ENCODE assay signal across 9 mouse cellular contexts in genomic region chr5:76928124-76928832, GRCm38 (mm10). TPM values are rescaled to one million over a fixed set of nuclear protein-coding genes. Genes with fewer than 3 reads are reported as not detected.
DNase-seq lines count a peak whose midpoint lies in the region; ATAC-seq and TF ChIP-seq lines count a peak whose summit lies in the region.
"Had no signal": no experiment of that assay in that cellular context is flagged by ENCODE, and none has a peak within 500 bp of the region (broad histone marks: within the 10 kb centered on the region; RNA-seq: fewer than 3 reads in every experiment).

No protein-coding gene starts in this region.

- peak; percentile 92 for ATAC-seq in embryonic facial prominence, embryonic 14.5 days (ENCODE audit: low read depth)
- ATAC-seq in stomach, postnatal 0 days (ENCODE audit: low FRiP score, low TSS enrichment) = peak; percentile 72
- ATAC-seq in inflammation-experienced regulatory T-cells, adult 6 months = no peak

- no peaks in the 10 kb centered on the region for H3K27me3 ChIP-seq in embryonic facial prominence, embryonic 14.5 days (replicated peaks; ENCODE audit: control insufficient read depth, insufficient read depth, low read length)
- no peaks in the 10 kb centered on the region for H3K27me3 ChIP-seq in stomach, postnatal 0 days (ENCODE audit: control insufficient read depth, insufficient read depth, low read length)

- no peak for TF ChIP-seq CTCF in stomach, postnatal 0 days (IDR thresholded peaks at IDR 0.05; ENCODE audit: low read depth)

- peak overlapping the region; percentile 45 for H3K4me2 ChIP-seq in embryonic facial prominence, embryonic 14.5 days (ENCODE audit: low read depth, low read length)
- H3K4me2 ChIP-seq in stomach, postnatal 0 days (replicated peaks; ENCODE audit: low read depth) = 0 out of 2 replicates have a peak overlapping the region, but pooled peaks have one; percentile 1

- H3K4me1 ChIP-seq in embryonic facial prominence, embryonic 14.5 days (ENCODE audit: control insufficient read depth, insufficient read depth, low read length) = peaks cover 10% of the 10 kb centered on the region
- no peaks in the 10 kb centered on the region for H3K4me1 ChIP-seq in stomach, postnatal 0 days (replicated peaks; ENCODE audit: control insufficient read depth, insufficient read depth)

- peaks cover 23% of the 10 kb centered on the region for H3K36me3 ChIP-seq in embryonic facial prominence, embryonic 14.5 days (ENCODE audit: control insufficient read depth, insufficient read depth, low read length)
- peaks cover 11% of the 10 kb centered on the region; the same call in 1 of the 2 replicates for H3K36me3 ChIP-seq in stomach, postnatal 0 days (ENCODE audit: control insufficient read depth, insufficient read depth, low read length)

- H3K9ac ChIP-seq in embryonic facial prominence, embryonic 14.5 days (ENCODE audit: low read depth, low read length) = 0 out of 2 replicates have a peak overlapping the region, but pooled peaks have one; percentile 23
- no peak overlapping the region for H3K9ac ChIP-seq in stomach, postnatal 0 days (ENCODE audit: low read length)

- H3K9me3 ChIP-seq in embryonic facial prominence, embryonic 14.5 days (ENCODE audit: control insufficient read depth, low read length) = no peaks in the 10 kb centered on the region
- H3K9me3 ChIP-seq in stomach, postnatal 0 days (ENCODE audit: control insufficient read depth, low read length) = no peaks in the 10 kb centered on the region
- H3K9me3 ChIP-seq: G1E had no signal

- peak overlapping the region; percentile 24 for H3K4me3 ChIP-seq in embryonic facial prominence, embryonic 14.5 days (ENCODE audit: low read depth, low read length)
- 0 out of 2 replicates have a peak overlapping the region, but pooled peaks have one; percentile 3 for H3K4me3 ChIP-seq in stomach, postnatal 0 days (ENCODE audit: low read depth, low read length)

- TF ChIP-seq EP300 in stomach, postnatal 0 days (optimal IDR thresholded peaks at IDR 0.05) = no peak

- peak overlapping the region; percentile 92 for H3K27ac ChIP-seq in embryonic facial prominence, embryonic 14.5 days (replicated peaks; ENCODE audit: low read depth, low read length)
- H3K27ac ChIP-seq in stomach, postnatal 0 days (replicated peaks) = peak overlapping the region; percentile 63; the same call in 1 of the 2 replicates

- peak; percentile 14 for DNase-seq in gastrocnemius, postnatal 25 days
- DNase-seq in gastrocnemius, postnatal 4 days (ENCODE audit: low spot score in 2 of 2) = no peak
- peak; percentile 88 for DNase-seq in MN1 (ENCODE audit: low spot score)
- DNase-seq in embryonic facial prominence, embryonic 14.5 days (ENCODE audit: low spot score) = peak; percentile 92
- DNase-seq in kidney, postnatal 36 days = peak; percentile 38 to 86
- DNase-seq in stomach, postnatal 0 days (ENCODE audit: low spot score) = no peak
- no peak for DNase-seq in urinary bladder, postnatal 36 days (ENCODE audit: low spot score in 2 of 2)

- 53% methylated on average over 16 of the region's 16 CpGs for WGBS in embryonic facial prominence, embryonic 14.5 days
- 66% methylated on average over 16 of the region's 16 CpGs for WGBS in stomach, postnatal 0 days

RNA-seq across cellular contexts. Expression of gene Paics, which starts 22.8 kb away (rescaled TPM):
- total RNA-seq in gastrocnemius, postnatal 25 days (2021) = 100 to 1,000 TPM; 110 to 117 TPM
- 100 to 1,000 TPM; 150 to 154 TPM for total RNA-seq in gastrocnemius, postnatal 4 days (2021)
- 228 and 252 TPM in 2 replicates for polyA plus RNA-seq in embryonic facial prominence, embryonic 14.5 days (2014; fragmentation: Nextera tagmentation; extraction: Ambion mirVana)
- polyA plus RNA-seq in stomach, postnatal 0 days (2015; fragmentation: Nextera tagmentation; extraction: Ambion mirVana) = 91.7 and 94.4 TPM in 2 replicates
- polyA plus RNA-seq in inflammation-experienced regulatory T-cells, adult 6 months (2017; shearing (Covaris generic)) = 100 to 1,000 TPM; 164 to 233 (median 183) TPM

RNA-seq across cellular contexts. Expression of gene Aasdh, which starts 23.0 kb away (rescaled TPM):
- total RNA-seq in gastrocnemius, postnatal 25 days (2021) = 1 to 10 TPM; 7.3 to 7.8 TPM
- total RNA-seq in gastrocnemius, postnatal 4 days (2021) = 10 to 100 TPM; 12.4 to 16.0 TPM
- 12.5 and 13.1 TPM in 2 replicates for polyA plus RNA-seq in embryonic facial prominence, embryonic 14.5 days (2014; fragmentation: Nextera tagmentation; extraction: Ambion mirVana)
- 7.0 and 7.4 TPM in 2 replicates for polyA plus RNA-seq in stomach, postnatal 0 days (2015; fragmentation: Nextera tagmentation; extraction: Ambion mirVana)
- polyA plus RNA-seq in inflammation-experienced regulatory T-cells, adult 6 months (2017; shearing (Covaris generic)) = 10 to 100 TPM; 12.1 to 19.8 (median 13.9) TPM

RNA-seq across cellular contexts. Expression of gene Ppat, which starts 23.1 kb away (rescaled TPM):
- 10 to 100 TPM; 17.7 to 18.7 TPM for total RNA-seq in gastrocnemius, postnatal 25 days (2021)
- total RNA-seq in gastrocnemius, postnatal 4 days (2021) = 10 to 100 TPM; 35.6 to 39.2 TPM
- polyA plus RNA-seq in embryonic facial prominence, embryonic 14.5 days (2014; fragmentation: Nextera tagmentation; extraction: Ambion mirVana) = 23.1 and 26.5 TPM in 2 replicates
- polyA plus RNA-seq in stomach, postnatal 0 days (2015; fragmentation: Nextera tagmentation; extraction: Ambion mirVana) = 12.4 and 12.5 TPM in 2 replicates
- 10 to 100 TPM; 24.3 to 31.7 (median 27.8) TPM for polyA plus RNA-seq in inflammation-experienced regulatory T-cells, adult 6 months (2017; shearing (Covaris generic))

RNA-seq across cellular contexts. Expression of gene Srp72, which starts 46.2 kb away (rescaled TPM):
- total RNA-seq in gastrocnemius, postnatal 25 days (2021) = 10 to 100 TPM; 51.3 to 53.1 TPM
- total RNA-seq in gastrocnemius, postnatal 4 days (2021) = 10 to 100 TPM; 84.2 to 86.6 TPM
- polyA plus RNA-seq in embryonic facial prominence, embryonic 14.5 days (2014; fragmentation: Nextera tagmentation; extraction: Ambion mirVana) = 96.9 and 107 TPM in 2 replicates
- polyA plus RNA-seq in stomach, postnatal 0 days (2015; fragmentation: Nextera tagmentation; extraction: Ambion mirVana) = 47.1 and 49.2 TPM in 2 replicates
- polyA plus RNA-seq in inflammation-experienced regulatory T-cells, adult 6 months (2017; shearing (Covaris generic)) = 100 to 1,000 TPM; 121 to 153 (median 146) TPM

Comparison
In these comparisons a context has a peak if more than half of its experiments do, and no peak if none do; other contexts are left out.
1. DNase-seq: peak in gastrocnemius, postnatal 25 days (single experiment), MN1 (single experiment), embryonic facial prominence, embryonic 14.5 days (single experiment) and kidney, postnatal 36 days (2 of 2); none in gastrocnemius, postnatal 4 days (0 of 2), stomach, postnatal 0 days (single experiment) and urinary bladder, postnatal 36 days (0 of 2).